Mouse (Mus musculus) gastrocnemius, postnatal 4 days (tissue): ENCODE results near the gene Sik1. TPM values are rescaled to one million over a fixed set of nuclear protein-coding genes. Genes with fewer than 3 reads are reported as not detected.
A peak's percentile ranks its signal among the peaks of the same experiment; 100 is the strongest.

Source experiments
- DNase-seq, 2 experiments: peaks; one replicate each; pipeline ENCODE4 v3.0.0; 2021 to 2022; ENCODE audit warnings: low spot score in 2 of 2, mixed read lengths in 2 of 2
- total RNA-seq, 2 experiments: library from RNA; stranded (reverse); gene quantifications; 2 replicates each; pipeline ENCODE4 v1.2.3; 2021

Sik1 gene
- total RNA-seq, 2 experiments from 2014 or later = 80.3 to 83.2 TPM

GRCm38 (mm10) chr17:31877181-31877581 lies 21.6 kb upstream of the Sik1 start:
- DNase-seq = no peak

DNA sequence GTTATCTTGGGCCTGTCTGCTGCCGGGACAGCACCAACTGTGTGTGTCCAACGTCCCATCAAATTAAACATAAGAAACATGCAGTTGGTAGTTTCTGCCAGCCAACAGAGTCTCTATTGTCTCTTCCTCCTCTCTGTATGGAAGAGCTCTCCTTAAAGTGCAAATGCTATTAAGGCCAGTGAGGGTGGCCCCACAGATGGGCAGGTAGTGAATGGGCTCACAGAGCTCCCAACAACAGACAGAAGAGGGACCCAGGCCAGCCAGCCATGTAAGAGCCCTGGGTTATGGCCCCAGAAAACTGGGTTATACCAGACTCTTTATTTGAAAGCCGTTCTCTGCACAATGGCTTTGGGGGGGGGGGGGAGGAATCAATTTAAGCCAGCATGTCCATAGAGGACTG lies 21.2 kb upstream of the Sik1 start:
- no peak for DNase-seq

DNA sequence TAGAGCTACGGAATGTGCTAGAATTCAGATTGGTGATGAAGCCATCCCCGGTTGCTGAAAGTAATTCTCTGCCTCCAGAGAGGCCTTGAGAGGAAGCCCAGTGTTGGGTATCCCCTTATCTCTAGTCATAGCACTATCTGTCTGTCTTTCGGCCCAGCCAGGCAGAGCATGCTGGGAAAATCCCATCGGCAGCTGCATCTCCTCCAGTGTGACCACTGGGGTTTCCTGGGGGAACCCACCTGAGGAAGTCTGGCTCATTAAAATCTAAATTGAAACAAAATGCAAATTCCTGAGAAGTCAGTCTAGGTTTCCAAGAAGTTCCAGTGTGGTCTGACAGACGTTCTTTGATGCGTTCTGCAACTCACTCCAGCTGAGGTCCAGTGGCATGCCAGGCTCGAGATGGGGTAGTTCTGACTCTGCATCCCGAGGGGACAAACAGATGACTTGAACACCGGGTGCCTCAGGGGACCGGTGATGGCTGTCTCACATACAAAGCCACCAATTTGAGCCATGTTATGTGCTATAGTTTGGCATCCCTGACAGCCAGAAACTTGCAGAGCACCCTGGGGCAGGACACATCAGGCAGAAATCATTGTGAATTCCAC lies 19.8 kb upstream of the Sik1 start:
- DNase-seq = no peak

DNA sequence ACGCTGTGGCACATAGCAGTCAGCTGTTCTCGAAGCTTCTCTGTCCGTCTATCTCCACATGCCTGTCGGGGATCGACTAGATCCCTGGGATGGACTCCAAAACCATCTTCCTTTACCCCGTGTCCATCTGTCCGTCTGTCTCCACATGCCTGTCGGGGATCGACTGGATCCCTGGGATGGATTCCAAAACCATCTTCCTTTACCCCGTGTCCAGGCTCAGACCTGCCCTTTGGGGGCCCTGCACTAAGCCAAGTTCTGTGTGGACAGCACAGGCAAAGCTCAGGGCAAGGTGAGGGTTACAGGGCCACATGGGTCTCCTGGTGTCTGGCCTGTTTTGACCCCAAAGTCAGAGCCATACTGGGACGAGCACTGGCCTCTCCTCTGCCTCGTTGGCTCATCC lies 19.1 kb upstream of the Sik1 start:
- no peak for DNase-seq

- peak; percentile 17 to 41 for DNase-seq
Observed at GRCm38 (mm10) chr17:31873973-31874372, 18.4 kb upstream of the Sik1 start.

- DNase-seq = peak in 1 of 2 experiments; percentile 8
Observed at GRCm38 (mm10) chr17:31873185-31873870, 17.7 kb upstream of the Sik1 start.

DNA sequence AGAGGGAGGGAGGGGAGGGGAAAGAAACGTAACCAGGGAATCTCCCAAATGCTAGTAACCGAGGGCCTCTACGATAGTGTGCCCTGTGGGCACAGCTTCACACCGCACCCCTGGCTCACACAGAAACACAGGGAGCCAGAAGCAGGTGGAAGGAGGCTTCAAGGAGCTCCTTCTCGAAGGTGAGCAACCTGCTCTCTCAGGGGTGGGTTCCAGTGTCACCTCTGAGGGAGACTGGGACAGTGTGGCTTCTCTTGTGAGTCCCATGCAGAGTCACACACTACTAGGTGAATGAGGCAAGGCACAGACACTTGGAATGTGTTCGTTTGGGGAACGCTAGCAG lies 17.2 kb upstream of the Sik1 start:
- peak in 1 of 2 experiments; percentile 8 for DNase-seq

DNA sequence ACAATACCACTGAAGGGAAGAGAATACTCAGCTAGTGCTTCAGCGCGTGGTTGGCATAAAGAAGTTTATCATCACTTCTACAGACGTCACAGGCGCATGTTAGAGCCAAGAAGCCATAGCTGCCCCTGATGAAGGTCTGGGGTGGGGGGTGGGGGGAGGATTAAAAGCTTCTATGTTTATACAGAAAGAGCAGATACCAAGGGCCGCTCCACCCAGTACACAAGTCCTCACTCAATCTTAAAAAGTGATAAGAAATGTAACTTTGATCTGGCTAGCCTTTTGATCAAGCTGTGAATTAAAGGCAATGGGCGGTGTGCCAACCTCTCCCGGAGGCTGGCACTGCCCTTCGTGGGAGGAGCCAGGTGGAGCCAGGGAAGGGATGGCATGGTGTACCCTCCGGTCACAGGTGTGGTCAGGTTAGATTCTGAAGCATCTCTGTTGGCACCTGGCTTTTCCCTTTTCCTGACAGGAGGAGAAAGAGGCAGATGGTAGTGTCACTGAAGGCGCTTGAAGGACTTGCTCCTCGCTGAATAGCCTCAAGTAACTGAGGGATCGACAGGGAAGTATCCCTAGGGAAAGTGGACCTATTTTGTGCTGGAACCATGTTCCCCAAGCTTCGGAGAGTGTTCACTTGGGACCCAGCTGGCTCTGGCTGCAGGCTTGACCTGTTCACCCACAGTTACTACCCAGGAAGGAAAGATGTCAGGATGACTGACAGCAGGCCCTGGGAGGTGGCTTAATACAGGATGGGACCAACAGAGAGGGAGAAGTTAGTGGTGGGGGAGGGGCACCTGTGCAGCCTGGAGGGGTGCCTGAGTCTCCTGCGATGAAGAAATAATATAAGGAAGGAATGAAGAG lies 16.6 kb upstream of the Sik1 start:
- DNase-seq = peak in 1 of 2 experiments; percentile 13

- DNase-seq = peak in 1 of 2 experiments; percentile 13
Observed at GRCm38 (mm10) chr17:31870931-31871421, 15.4 kb upstream of the Sik1 start.

DNA sequence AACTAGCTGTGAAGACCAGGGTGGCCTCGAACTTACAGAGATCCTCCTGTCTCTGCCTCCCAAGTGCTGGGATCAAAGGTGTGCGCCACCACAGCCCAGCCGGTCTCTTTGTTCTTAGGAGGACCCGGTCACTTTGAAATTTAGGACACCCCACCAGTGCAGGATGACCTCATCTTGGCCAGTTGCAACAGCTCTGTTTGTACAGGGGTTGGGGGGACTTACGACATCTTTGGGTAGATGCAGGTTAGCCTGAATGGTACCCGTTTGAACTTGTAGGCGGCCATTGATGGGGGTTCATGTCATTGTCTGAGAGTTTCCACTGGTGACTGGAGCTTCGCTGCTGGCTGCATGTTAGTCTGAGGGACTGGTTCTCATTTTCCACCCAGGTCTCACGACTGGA lies 14.8 kb upstream of the Sik1 start:
- DNase-seq = peak in 1 of 2 experiments; percentile 7

- peak in 1 of 2 experiments; percentile 10 for DNase-seq
Observed at GRCm38 (mm10) chr17:31868076-31868475, 12.5 kb upstream of the Sik1 start.

DNA sequence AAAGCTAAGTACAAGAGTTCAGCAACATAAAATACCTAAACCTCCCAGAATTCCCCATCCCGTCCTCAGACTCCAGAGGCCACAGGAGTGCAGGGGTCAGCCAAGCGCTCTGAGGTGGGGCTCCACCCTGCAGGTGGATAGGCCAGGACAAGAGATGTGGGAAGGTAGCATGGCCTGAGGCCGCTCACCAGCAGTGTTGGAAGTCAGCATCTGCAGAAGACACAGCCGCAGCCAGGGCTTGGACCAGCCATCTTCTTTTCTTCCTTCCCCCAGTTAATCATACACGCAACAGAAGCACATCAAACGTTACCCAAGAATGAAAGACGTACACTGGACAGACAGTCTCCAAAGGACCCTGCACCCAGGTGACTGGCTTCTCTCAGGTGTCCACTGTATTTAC lies 11.5 kb upstream of the Sik1 start:
- DNase-seq = no peak

GRCm38 (mm10) chr17:31865636-31866035 lies 10.0 kb upstream of the Sik1 start:
- peak in 1 of 2 experiments; percentile 10 for DNase-seq

DNA sequence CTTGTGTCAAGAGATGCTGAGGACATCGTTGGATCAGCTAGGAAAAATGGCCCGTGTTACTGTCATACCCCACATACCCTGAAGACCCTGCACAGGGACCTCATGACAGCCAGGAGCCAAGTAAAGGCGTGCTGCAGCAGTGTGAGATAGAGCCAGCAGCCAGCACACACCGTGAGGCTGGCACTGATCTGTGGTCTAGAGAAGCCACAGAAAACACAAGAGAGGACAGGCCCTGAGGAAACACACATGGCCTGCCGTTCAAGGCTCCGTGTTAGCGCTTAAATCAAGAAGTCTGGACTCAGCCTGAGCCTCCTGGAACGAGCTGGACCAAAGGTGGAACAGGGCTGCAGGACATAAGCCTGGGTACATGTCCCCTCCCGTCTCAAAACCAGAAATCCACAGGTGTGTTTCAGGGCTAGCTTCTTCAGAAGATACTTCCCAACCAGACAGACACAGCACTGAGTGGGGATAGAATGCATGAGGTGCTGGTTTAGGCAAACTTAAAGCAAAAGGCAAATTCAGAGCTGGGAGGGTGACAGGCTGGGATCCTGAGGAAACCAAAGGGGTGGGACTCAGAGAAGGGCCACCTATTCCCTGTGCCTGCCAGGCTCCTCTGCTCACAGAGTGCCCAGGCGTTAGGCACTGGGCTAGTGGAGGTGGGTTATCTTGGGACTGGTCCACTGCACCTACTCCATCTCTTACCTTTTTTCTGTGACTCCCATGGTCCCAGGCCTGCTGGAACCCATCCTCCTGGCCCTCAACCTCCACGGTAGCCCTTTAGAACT lies 9.3 kb upstream of the Sik1 start:
- peak in 1 of 2 experiments; percentile 6 for DNase-seq

GRCm38 (mm10) chr17:31863151-31863815 lies 7.7 kb upstream of the Sik1 start:
- DNase-seq = peak in 1 of 2 experiments; percentile 10

GRCm38 (mm10) chr17:31862136-31862535 lies 6.5 kb upstream of the Sik1 start:
- DNase-seq = peak in 1 of 2 experiments; percentile 10

DNA sequence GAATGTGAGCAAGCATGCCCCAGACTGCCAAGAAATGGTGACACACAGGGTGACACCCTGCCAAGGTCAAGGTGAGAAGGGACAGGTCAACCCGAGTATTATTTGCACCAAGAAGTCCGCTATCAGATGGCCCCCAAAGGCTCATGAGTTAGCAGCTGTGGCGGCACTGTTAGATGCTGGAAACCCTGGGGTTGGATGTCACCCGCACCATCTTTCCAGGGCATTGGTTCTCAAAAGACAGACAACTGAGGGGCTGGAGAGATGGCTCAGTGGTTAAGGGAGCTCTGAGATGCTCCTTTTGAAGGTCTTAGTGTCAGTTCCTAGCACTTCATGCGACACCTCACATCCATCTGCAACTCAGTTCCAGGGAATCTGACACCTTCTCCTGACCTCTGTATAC lies 6.1 kb upstream of the Sik1 start:
- DNase-seq = no peak

DNA sequence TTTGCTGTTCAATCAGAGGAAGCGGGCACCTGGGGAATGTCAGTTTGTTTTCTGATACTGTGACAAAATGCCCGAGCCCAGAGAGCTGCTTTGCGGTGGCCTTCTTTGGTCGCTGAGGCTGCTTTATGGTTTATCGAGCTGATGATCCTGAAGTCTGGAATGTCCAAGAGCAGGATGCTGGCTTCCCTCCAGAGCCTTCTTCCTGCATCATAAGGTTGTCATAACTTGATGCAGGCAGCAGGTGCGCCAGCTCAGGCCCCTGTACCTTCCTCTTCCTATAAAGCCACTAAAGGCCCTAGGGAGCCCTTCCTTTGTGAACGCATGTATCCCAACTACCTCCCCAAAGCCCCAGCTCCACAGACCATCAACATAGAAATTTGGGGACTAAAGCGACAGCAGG lies 5.3 kb upstream of the Sik1 start:
- no peak for DNase-seq

- DNase-seq = no peak
Observed at GRCm38 (mm10) chr17:31859367-31859766, 3.8 kb upstream of the Sik1 start.

- DNase-seq = no peak
Observed at GRCm38 (mm10) chr17:31858786-31859185, 3.2 kb upstream of the Sik1 start.
